8 mouse cellular contexts compared by ENCODE assay signal in the genomic region with DNA sequence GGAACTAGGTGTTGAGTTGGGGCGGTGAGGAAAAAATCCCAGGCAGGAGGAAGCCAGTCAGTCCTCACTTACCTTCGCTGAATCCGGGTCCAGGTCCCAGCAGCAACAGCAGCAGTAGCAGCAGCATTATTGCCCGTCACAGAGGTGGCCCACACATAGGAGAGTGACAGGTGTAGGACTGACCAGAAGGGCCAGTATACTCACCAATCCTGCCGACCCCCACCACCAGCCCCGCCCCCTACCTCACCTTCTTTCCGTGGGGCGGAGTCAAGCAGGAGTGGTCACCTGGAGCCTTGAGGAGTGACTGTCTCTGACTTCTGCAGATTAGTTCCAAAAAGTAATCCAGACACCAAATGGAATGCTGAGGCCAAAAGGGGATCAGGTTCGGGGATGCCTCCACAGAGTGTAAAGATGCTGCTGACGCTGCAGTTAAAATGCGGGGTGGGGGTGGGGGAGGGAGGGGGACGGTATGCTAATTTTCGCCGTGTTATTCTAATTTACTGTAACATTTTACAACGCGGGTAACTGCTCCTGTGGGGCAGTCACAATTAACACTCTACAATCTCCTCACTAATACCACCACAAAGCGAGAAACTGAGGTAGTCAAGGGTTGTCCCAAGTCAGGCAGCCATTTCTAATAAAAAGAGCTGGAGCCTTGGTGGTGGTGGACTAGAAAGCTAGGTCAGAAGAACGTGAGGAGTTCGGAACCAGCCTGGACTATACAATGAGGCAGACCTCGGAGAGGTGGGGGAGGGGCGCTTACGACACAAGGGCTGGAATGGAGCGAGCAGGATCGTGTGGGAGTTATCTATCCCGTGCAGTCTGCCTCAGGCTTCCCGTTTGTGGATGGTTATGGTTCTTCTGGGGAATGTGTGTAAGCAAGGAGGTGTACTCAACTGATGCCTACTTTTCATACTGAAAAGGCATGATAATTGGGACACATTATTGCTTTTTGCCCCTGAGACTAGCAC. TPM values are rescaled to one million over a fixed set of nuclear protein-coding genes. Genes with fewer than 3 reads are reported as not detected.
A peak's percentile ranks its signal among the peaks of the same experiment; 100 is the strongest.
DNase-seq lines count a peak whose midpoint lies in the region; ATAC-seq lines count a peak whose summit lies in the region.

TSS of gene Pla2g10 (minus strand) at position 699 of the 971 bp plus-strand sequence.

- H3K27ac ChIP-seq in hindbrain, embryonic 11.5 days (ENCODE audit: low read depth, low read length): no peak within 1 kb of the TSS

- peak; percentile 16 for DNase-seq in adrenal gland, postnatal 10 days
- no peak for DNase-seq in adrenal gland, adult 2 months
- peak; percentile 47 for DNase-seq in MEL-GATA-1-ER (ENCODE audit: extremely low read depth, low read depth)
- peak; percentile 31 for DNase-seq in hindbrain, embryonic 11.5 days (ENCODE audit: low spot score)
- peak; percentile 36 for DNase-seq in mesoderm, embryonic 11.5 days (ENCODE audit: low read depth, low spot score)
- no peak for DNase-seq in thymus, postnatal 14 days
- DNase-seq in thymus, adult 18-20 months: no peak
- no peak for DNase-seq in T-cell, adult 2 months (ENCODE audit: low spot score)

- H3K27me3 ChIP-seq in hindbrain, embryonic 11.5 days (ENCODE audit: control insufficient read depth, insufficient read depth, low read length): no peaks in the 10 kb centered on the region

- no peak within 1 kb of the TSS for H3K9ac ChIP-seq in hindbrain, embryonic 11.5 days (ENCODE audit: low read depth, low read length)

- no peaks in the 10 kb centered on the region for H3K9me3 ChIP-seq in hindbrain, embryonic 11.5 days (ENCODE audit: control insufficient read depth, low read length)

- no peak within 1 kb of the TSS for H3K4me2 ChIP-seq in hindbrain, embryonic 11.5 days (replicated peaks; ENCODE audit: low read depth, low read length)

- no peak within 1 kb of the TSS for H3K4me3 ChIP-seq in hindbrain, embryonic 11.5 days (ENCODE audit: low read depth, low read length)

- H3K4me1 ChIP-seq in hindbrain, embryonic 11.5 days (replicated peaks; ENCODE audit: control insufficient read depth, insufficient read depth, low read length): no peaks in the 10 kb centered on the region

- H3K36me3 ChIP-seq in hindbrain, embryonic 11.5 days (ENCODE audit: control insufficient read depth, insufficient read depth, low read length): no peaks in the 10 kb centered on the region

- WGBS in hindbrain, embryonic 11.5 days: 18% methylated on average over 26 of the region's 26 CpGs

- ATAC-seq in hindbrain, embryonic 11.5 days (ENCODE audit: low FRiP score): no peak

RNA-seq across cellular contexts. Expression of gene Pla2g10, which starts in this region (rescaled TPM):
- total RNA-seq in adrenal gland, postnatal 10 days (2021): not detected
- not detected for total RNA-seq in adrenal gland, adult 2 months (2021)
- polyA plus RNA-seq in adrenal gland, adult 2 months (2012; rRNA removed): 0.11 TPM in 1 of 2 replicates, not detected in the other
- polyA plus RNA-seq in hindbrain, embryonic 11.5 days (2014; fragmentation: Nextera tagmentation; extraction: Ambion mirVana): 0.29 TPM in 1 of 2 replicates, not detected in the other

Comparison
In these comparisons a context has a peak if more than half of its experiments do, and no peak if none do; other contexts are left out.
1. Peak in DNase-seq in adrenal gland, postnatal 10 days; RNA of the gene not detected or under 1 TPM.
2. Peak in DNase-seq in hindbrain, embryonic 11.5 days; RNA of the gene not detected or under 1 TPM.
3. DNase-seq: peak in MEL-GATA-1-ER (single experiment) and mesoderm, embryonic 11.5 days (single experiment); none in adrenal gland, adult 2 months (single experiment), thymus, postnatal 14 days (single experiment), thymus, adult 18-20 months (0 of 2) and T-cell, adult 2 months (single experiment).